Mouse (Mus musculus): Measurements from ENCODE around the gene D130043K22Rik. TPM values are rescaled to one million over a fixed set of nuclear protein-coding genes. Genes with fewer than 3 reads are reported as not detected.

The D130043K22Rik gene
- polyA plus RNA-seq, 1 experiment from 2014 or later: 0.28 TPM

DNA sequence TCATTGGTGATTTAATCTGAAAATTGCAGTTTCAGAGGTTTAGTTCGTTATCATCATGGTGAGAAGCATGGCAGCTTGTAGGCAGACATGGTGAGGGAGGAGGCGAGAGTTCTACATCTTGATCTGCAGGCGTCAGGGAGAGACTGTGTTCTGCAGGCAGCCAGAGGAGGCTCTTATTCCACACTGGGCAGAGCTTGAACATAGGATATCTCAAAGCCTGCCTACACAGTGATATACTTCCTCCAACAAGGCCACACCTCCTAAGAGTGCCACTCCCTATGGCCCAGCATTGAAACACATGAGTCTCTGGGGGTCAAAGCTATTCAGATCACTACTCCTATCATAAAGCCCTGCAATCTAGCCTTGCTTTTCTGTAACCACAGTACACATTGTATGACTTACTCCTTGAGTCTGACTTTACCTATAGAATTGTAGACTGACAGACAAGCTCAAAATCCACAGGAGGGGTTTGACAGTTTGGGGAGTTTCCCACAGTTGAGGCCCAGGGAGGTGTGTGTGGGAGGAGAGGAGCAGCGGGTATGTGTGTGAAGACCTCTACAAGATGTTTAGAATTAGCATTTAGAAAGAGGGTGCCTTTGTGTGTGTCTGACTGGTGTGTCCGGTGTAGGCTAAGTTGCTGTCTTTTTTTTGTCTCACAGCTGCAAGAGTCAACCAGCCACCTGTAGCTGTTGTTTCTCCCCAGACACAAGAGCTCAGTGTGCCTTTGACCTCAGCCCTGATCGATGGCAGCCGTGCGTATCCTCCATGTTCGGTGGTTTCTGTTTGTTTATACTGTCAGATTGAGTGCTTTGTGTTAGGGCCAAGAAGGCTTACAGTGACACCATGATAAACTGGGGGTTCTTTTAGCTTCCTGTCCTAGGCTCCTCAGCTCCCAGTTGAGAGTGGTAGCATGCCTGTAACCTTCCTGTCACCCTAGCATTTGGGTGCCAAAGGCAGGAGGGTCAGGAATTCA lies 21.8 kb downstream of the D130043K22Rik start:
- Histone ChIP-seq H3K9me3 (replicated peaks) (no peaks in the 10 kb centered on the region), H3K4me2 (no peak overlapping the region), H3K4me1 (replicated peaks) (no peaks in the 10 kb centered on the region), H3K27ac (ENCODE audit: poor library complexity, severe bottlenecking) (no peak overlapping the region), H3K36me3 (no peaks in the 10 kb centered on the region), H3K9ac (no peak overlapping the region), H3K4me3 (no peak overlapping the region), H3K27me3 (replicated peaks) (no peaks in the 10 kb centered on the region)
- 70% methylated on average over 9 of the region's 9 CpGs for WGBS
- no peak for ATAC-seq (ENCODE audit: insufficient number of reproducible peaks, low FRiP score)

- Histone ChIP-seq H3K4me2 (no peak overlapping the region), H3K9me3 (replicated peaks) (no peaks in the 10 kb centered on the region), H3K4me3 (no peak overlapping the region), H3K4me1 (replicated peaks) (no peaks in the 10 kb centered on the region), H3K36me3 (no peaks in the 10 kb centered on the region), H3K27me3 (replicated peaks) (no peaks in the 10 kb centered on the region), H3K27ac (ENCODE audit: poor library complexity, severe bottlenecking) (no peak overlapping the region), H3K9ac (no peak overlapping the region)
- no peak for ATAC-seq (ENCODE audit: insufficient number of reproducible peaks, low FRiP score)
- 86% methylated on average over 10 of the region's 10 CpGs for WGBS
These were observed 22.9 kb downstream of the D130043K22Rik start for GRCm38 (mm10) chr13:24867789-24868188.

GRCm38 (mm10) chr13:24868233-24868632 lies 23.3 kb downstream of the D130043K22Rik start:
- Histone ChIP-seq H3K27me3 (replicated peaks) (no peaks in the 10 kb centered on the region), H3K4me1 (replicated peaks) (no peaks in the 10 kb centered on the region), H3K4me3 (no peak overlapping the region), H3K9ac (no peak overlapping the region), H3K9me3 (replicated peaks) (no peaks in the 10 kb centered on the region), H3K27ac (ENCODE audit: poor library complexity, severe bottlenecking) (no peak overlapping the region), H3K4me2 (no peak overlapping the region), H3K36me3 (no peaks in the 10 kb centered on the region)
- 78% methylated on average over 7 of the region's 7 CpGs for WGBS
- ATAC-seq (ENCODE audit: insufficient number of reproducible peaks, low FRiP score): no peak

GRCm38 (mm10) chr13:24879359-24880040 lies 34.6 kb downstream of the D130043K22Rik start:
- Histone ChIP-seq H3K9ac (no peak overlapping the region), H3K4me1 (replicated peaks) (no peaks in the 10 kb centered on the region), H3K9me3 (replicated peaks) (peaks cover 5% of the 10 kb centered on the region; the same call in 1 of the 2 replicates), H3K36me3 (no peaks in the 10 kb centered on the region), H3K4me3 (no peak overlapping the region), H3K27ac (ENCODE audit: poor library complexity, severe bottlenecking) (no peak overlapping the region), H3K4me2 (no peak overlapping the region), H3K27me3 (replicated peaks) (no peaks in the 10 kb centered on the region)
- WGBS: 84% methylated on average over 15 of the region's 15 CpGs
- no peak for ATAC-seq (ENCODE audit: insufficient number of reproducible peaks, low FRiP score)

GRCm38 (mm10) chr13:24880208-24880607 lies 35.3 kb downstream of the D130043K22Rik start:
- Histone ChIP-seq H3K4me3 (no peak overlapping the region), H3K4me1 (replicated peaks) (no peaks in the 10 kb centered on the region), H3K27me3 (replicated peaks) (no peaks in the 10 kb centered on the region), H3K9me3 (replicated peaks) (peaks cover 5% of the 10 kb centered on the region; the same call in 1 of the 2 replicates), H3K36me3 (no peaks in the 10 kb centered on the region), H3K27ac (ENCODE audit: poor library complexity, severe bottlenecking) (no peak overlapping the region), H3K4me2 (no peak overlapping the region), H3K9ac (no peak overlapping the region)
- ATAC-seq (ENCODE audit: insufficient number of reproducible peaks, low FRiP score): no peak
- 67% methylated on average over 6 of the region's 6 CpGs for WGBS

- no peaks in the 10 kb centered on the region for H3K27me3 ChIP-seq (replicated peaks)
- H3K4me1 ChIP-seq (replicated peaks): no peaks in the 10 kb centered on the region
- peaks cover 5% of the 10 kb centered on the region; the same call in 1 of the 2 replicates for H3K9me3 ChIP-seq (replicated peaks)
- 82% methylated on average over 5 of the region's 5 CpGs for WGBS
- no peaks in the 10 kb centered on the region for H3K36me3 ChIP-seq
- H3K9ac ChIP-seq: no peak overlapping the region
- H3K4me2 ChIP-seq: no peak overlapping the region
- ATAC-seq (ENCODE audit: insufficient number of reproducible peaks, low FRiP score): no peak
- no peak overlapping the region for H3K4me3 ChIP-seq
- no peak overlapping the region for H3K27ac ChIP-seq (ENCODE audit: poor library complexity, severe bottlenecking)
These were observed 35.8 kb downstream of the D130043K22Rik start for GRCm38 (mm10) chr13:24880704-24881103.

DNA sequence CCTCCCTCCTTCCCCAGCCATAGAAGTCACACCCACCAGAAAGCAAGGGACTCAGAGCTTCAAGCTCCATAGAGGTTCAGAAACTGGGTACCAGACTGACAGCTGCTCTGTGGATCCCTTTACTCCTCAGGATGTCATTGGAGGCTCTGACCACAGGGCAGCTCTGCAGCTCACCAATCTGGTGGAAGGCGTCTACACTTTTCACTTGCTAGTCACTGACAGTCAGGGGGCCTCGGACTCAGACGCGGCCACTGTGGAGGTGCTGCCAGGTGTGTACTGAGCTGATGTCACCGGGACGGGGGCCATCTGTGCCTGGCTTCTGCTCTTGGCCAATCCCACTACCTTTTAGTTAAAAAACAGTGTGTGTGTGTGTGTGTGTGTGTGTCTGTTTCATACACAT lies 37.5 kb downstream of the D130043K22Rik start:
- Histone ChIP-seq H3K4me1 (replicated peaks) (no peaks in the 10 kb centered on the region), H3K4me3 (no peak overlapping the region), H3K9me3 (replicated peaks) (peaks cover 5% of the 10 kb centered on the region; the same call in 1 of the 2 replicates), H3K27me3 (replicated peaks) (no peaks in the 10 kb centered on the region), H3K36me3 (no peaks in the 10 kb centered on the region), H3K27ac (ENCODE audit: poor library complexity, severe bottlenecking) (no peak overlapping the region), H3K4me2 (no peak overlapping the region), H3K9ac (no peak overlapping the region)
- 86% methylated on average over 6 of the region's 6 CpGs for WGBS
- no peak for ATAC-seq (ENCODE audit: insufficient number of reproducible peaks, low FRiP score)

DNA sequence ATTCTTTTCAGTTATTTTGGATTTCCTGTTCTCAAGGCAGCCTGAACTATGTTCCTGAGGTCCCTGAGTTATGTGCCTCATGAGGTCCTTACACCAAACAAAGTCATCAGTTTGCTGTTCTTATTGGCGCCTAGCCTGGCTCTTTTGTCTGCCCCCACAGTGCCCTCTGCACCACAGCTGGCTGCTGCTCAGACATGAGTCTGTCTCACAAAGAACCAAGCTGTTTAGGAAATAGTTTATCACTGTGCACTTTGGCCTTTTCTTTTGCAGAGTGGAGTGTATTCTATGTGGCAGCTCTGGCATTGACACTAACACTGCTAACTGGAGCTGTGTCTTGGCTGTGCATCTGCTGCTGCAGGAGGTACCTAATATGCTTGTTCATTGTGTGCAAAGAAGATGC lies 44.6 kb downstream of the D130043K22Rik start:
- H3K4me2 ChIP-seq: no peak overlapping the region
- no peaks in the 10 kb centered on the region for H3K4me1 ChIP-seq (replicated peaks)
- no peaks in the 10 kb centered on the region for H3K27me3 ChIP-seq (replicated peaks)
- 45% methylated on average over 1 of the region's 1 CpGs for WGBS
- H3K9me3 ChIP-seq (replicated peaks): no peaks in the 10 kb centered on the region
- no peaks in the 10 kb centered on the region for H3K36me3 ChIP-seq
- H3K27ac ChIP-seq (ENCODE audit: poor library complexity, severe bottlenecking): no peak overlapping the region
- no peak for ATAC-seq (ENCODE audit: insufficient number of reproducible peaks, low FRiP score)
- no peak overlapping the region for H3K4me3 ChIP-seq
- H3K9ac ChIP-seq: no peak overlapping the region

DNA sequence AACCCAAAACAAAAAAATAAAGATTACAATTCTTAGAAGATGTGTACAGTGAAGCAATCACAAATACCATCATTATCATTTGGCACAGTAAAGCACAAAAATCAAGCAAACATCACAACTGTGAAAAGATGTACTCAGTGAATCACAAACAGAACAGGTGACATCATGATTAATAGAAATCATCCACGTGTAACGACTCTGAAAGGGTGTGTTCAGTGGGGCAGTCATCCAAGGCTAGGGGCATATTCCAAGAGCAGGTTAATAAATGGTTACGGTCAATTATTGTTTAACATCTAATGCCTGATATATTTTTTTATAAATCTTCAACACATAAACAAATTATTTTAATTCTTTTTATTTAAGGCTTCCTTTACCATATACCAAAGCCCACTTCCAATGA lies 47.6 kb downstream of the D130043K22Rik start:
- H3K9me3 ChIP-seq (replicated peaks): no peaks in the 10 kb centered on the region
- H3K4me3 ChIP-seq: no peak overlapping the region
- 81% methylated on average over 3 of the region's 3 CpGs for WGBS
- no peaks in the 10 kb centered on the region for H3K4me1 ChIP-seq (replicated peaks)
- no peak overlapping the region for H3K27ac ChIP-seq (ENCODE audit: poor library complexity, severe bottlenecking)
- H3K4me2 ChIP-seq: no peak overlapping the region
- no peaks in the 10 kb centered on the region for H3K36me3 ChIP-seq
- ATAC-seq (ENCODE audit: insufficient number of reproducible peaks, low FRiP score): no peak
- no peaks in the 10 kb centered on the region for H3K27me3 ChIP-seq (replicated peaks)
- no peak overlapping the region for H3K9ac ChIP-seq

DNA sequence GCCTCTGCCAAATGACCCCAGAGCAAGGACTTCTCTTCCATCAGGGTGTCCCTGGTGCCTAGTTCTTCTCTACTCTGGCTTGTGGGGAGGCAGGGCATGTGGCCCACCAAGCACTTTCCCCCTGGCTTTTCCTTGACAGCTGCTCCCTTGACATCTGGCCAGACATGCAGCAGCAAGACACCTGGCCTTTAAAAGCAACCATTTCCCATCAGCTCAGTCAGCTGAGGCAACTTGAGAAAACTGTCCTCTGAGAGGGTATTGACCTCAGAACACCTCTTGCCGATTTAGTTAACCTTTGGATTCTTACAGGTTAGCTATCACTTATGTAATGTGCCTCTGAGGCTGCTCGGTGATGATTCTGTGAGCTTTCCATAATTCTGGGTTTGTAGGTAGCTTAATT lies 48.9 kb downstream of the D130043K22Rik start:
- Histone ChIP-seq H3K36me3 (no peaks in the 10 kb centered on the region), H3K4me2 (no peak overlapping the region), H3K9ac (no peak overlapping the region)

DNA sequence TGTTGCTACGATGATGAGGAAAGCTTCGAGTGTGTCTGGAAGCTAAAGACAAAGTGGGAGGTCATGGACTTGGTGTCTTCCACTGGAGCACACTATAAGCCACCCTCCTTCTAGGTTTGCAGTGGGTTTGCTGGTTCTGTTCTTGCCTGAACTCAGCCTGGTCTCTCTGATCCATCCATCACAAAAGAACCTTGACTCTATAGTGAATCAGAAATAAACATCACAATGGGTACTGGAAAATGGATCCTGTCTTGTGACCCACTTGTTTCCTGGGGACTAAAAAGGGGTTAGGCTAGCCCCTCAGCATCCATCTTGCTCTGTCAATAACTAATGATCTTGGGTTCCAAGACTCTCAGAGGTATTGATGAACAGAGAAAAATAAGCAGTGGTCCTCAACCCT lies 57.0 kb downstream of the D130043K22Rik start:
- H3K4me1 ChIP-seq (replicated peaks): peaks cover 12% of the 10 kb centered on the region; the same call in 1 of the 2 replicates
- no peaks in the 10 kb centered on the region for H3K36me3 ChIP-seq
- no peak overlapping the region for H3K4me2 ChIP-seq
- ATAC-seq (ENCODE audit: insufficient number of reproducible peaks, low FRiP score): no peak
- WGBS: 84% methylated on average over 2 of the region's 2 CpGs
- no peaks in the 10 kb centered on the region for H3K9me3 ChIP-seq (replicated peaks)
- no peak overlapping the region for H3K4me3 ChIP-seq
- no peak overlapping the region for H3K27ac ChIP-seq (ENCODE audit: poor library complexity, severe bottlenecking)
- no peak overlapping the region for H3K9ac ChIP-seq
- no peaks in the 10 kb centered on the region for H3K27me3 ChIP-seq (replicated peaks)

More for the DNA sequence above, 48.9 kb downstream of the D130043K22Rik start:
- Histone ChIP-seq H3K4me3 (no peak overlapping the region), H3K27ac (ENCODE audit: poor library complexity, severe bottlenecking) (no peak overlapping the region), H3K9me3 (replicated peaks) (no peaks in the 10 kb centered on the region), H3K4me1 (replicated peaks) (0 out of 2 replicates have a peak, but pooled peaks cover 5% of the 10 kb centered on the region), H3K27me3 (replicated peaks) (no peaks in the 10 kb centered on the region)
- WGBS: 69% methylated on average over 2 of the region's 2 CpGs
- no peak for ATAC-seq (ENCODE audit: insufficient number of reproducible peaks, low FRiP score)
